Mouse (Mus musculus): ENCODE data around the gene Taf1a. TPM values are rescaled to one million over a fixed set of nuclear protein-coding genes. Genes with fewer than 3 reads are reported as not detected.

The Taf1a gene
- polyA plus RNA-seq, 1 experiment: 3.4 TPM

GRCm38 (mm10) chr1:183366361-183366760 is 22.4 kb upstream of the Taf1a start:
- Histone ChIP-seq H3K4me2 (ENCODE audit: low read depth) (no peak overlapping the region), H3K4me3 (no peak overlapping the region), H3K79me2 (ENCODE audit: control insufficient read depth, insufficient read depth) (peaks cover 21% of the 10 kb centered on the region), H3ac (ENCODE audit: control insufficient read depth, insufficient read length) (no peak overlapping the region), H3K36me3 (ENCODE audit: control insufficient read depth, insufficient read depth) (peaks cover 16% of the 10 kb centered on the region), H3K27me3 (ENCODE audit: control insufficient read depth, insufficient read depth, insufficient read length) (no peaks in the 10 kb centered on the region)
- no peak for TF ChIP-seq REST (IDR thresholded peaks at IDR 0.05; ENCODE audit: insufficient read depth, insufficient read length)
- TF ChIP-seq USF1 (IDR thresholded peaks at IDR 0.05; ENCODE audit: low read depth): no peak
- TF ChIP-seq SRF (IDR thresholded peaks at IDR 0.05; ENCODE audit: control insufficient read depth, insufficient read length, low read depth): no peak
- TF ChIP-seq TCF12 (IDR thresholded peaks at IDR 0.05; ENCODE audit: insufficient read depth, poor library complexity, severe bottlenecking): no peak
- no peak for TF ChIP-seq POLR2A (IDR thresholded peaks at IDR 0.05; ENCODE audit: insufficient read length, low read depth)
- TF ChIP-seq E2F4 (IDR thresholded peaks at IDR 0.05; ENCODE audit: insufficient read depth): no peak
- TF ChIP-seq MAX (IDR thresholded peaks at IDR 0.05; ENCODE audit: low read depth): no peak
- no peak for TF ChIP-seq MYOG (IDR thresholded peaks at IDR 0.05; ENCODE audit: control insufficient read depth in 1 of 3, insufficient read depth in 1 of 3, insufficient read length in 2 of 3, low read depth in 2 of 3)
- TF ChIP-seq MYOD1 (IDR thresholded peaks at IDR 0.05; ENCODE audit: control insufficient read depth in 1 of 3, insufficient read length in 2 of 3, low read depth in 2 of 3): no peak
- TF ChIP-seq POLR2AphosphoS2 (IDR thresholded peaks at IDR 0.05; ENCODE audit: insufficient read length, low read depth): no peak

GRCm38 (mm10) chr1:183368601-183369400 is 20.0 kb upstream of the Taf1a start:
- Histone ChIP-seq H3K36me3 (ENCODE audit: control insufficient read depth, insufficient read depth) (peaks cover 5% of the 10 kb centered on the region), H3K4me2 (ENCODE audit: low read depth) (peak overlapping the region; percentile 73), H3ac (ENCODE audit: control insufficient read depth, insufficient read length) (peak overlapping the region; percentile 40), H3K27me3 (ENCODE audit: control insufficient read depth, insufficient read depth, insufficient read length) (no peaks in the 10 kb centered on the region), H3K79me2 (ENCODE audit: control insufficient read depth, insufficient read depth) (peaks cover 21% of the 10 kb centered on the region), H3K4me3 (peak overlapping the region; percentile 69)
- TF ChIP-seq CEBPB (IDR thresholded peaks at IDR 0.05; ENCODE audit: insufficient read depth, poor library complexity, severe bottlenecking): no peak

GRCm38 (mm10) chr1:183369427-183370014 is 19.3 kb upstream of the Taf1a start, which contains the start of gene Mia3:
Mia3 (minus strand) TSS chr1:183369553.
- TF ChIP-seq REST (IDR thresholded peaks at IDR 0.05; ENCODE audit: insufficient read depth, insufficient read length): no peak
- no peak for TF ChIP-seq USF1 (IDR thresholded peaks at IDR 0.05; ENCODE audit: low read depth)
- TF ChIP-seq MAX (IDR thresholded peaks at IDR 0.05; ENCODE audit: low read depth): no peak
- no peak for TF ChIP-seq CEBPB (IDR thresholded peaks at IDR 0.05; ENCODE audit: insufficient read depth, poor library complexity, severe bottlenecking)
- TF ChIP-seq POLR2A (IDR thresholded peaks at IDR 0.05; ENCODE audit: insufficient read length, low read depth): peak; percentile 91
- TF ChIP-seq MYOG (IDR thresholded peaks at IDR 0.05; ENCODE audit: control insufficient read depth in 1 of 3, insufficient read depth in 1 of 3, insufficient read length in 2 of 3, low read depth in 2 of 3): peak in 1 of 3 experiments; percentile 13
- TF ChIP-seq MYOD1 (IDR thresholded peaks at IDR 0.05; ENCODE audit: control insufficient read depth in 1 of 3, insufficient read length in 2 of 3, low read depth in 2 of 3): peak in 1 of 3 experiments; percentile 17
- peak; percentile 43 for TF ChIP-seq SRF (IDR thresholded peaks at IDR 0.05; ENCODE audit: control insufficient read depth, insufficient read length, low read depth)
- no peak for TF ChIP-seq TCF12 (IDR thresholded peaks at IDR 0.05; ENCODE audit: insufficient read depth, poor library complexity, severe bottlenecking)
- TF ChIP-seq POLR2AphosphoS2 (IDR thresholded peaks at IDR 0.05; ENCODE audit: insufficient read length, low read depth): peak; percentile 80
- Histone ChIP-seq H3K36me3 (ENCODE audit: control insufficient read depth, insufficient read depth) (peaks cover 1% of the 10 kb centered on the region), H3K27me3 (ENCODE audit: control insufficient read depth, insufficient read depth, insufficient read length) (no peaks in the 10 kb centered on the region), H3ac (ENCODE audit: control insufficient read depth, insufficient read length) (peak within 1 kb of the TSS; percentile 40), H3K4me3 (peak within 1 kb of the TSS; percentile 69), H3K4me2 (ENCODE audit: low read depth) (peak within 1 kb of the TSS; percentile 91), H3K79me2 (ENCODE audit: control insufficient read depth, insufficient read depth) (peaks cover 21% of the 10 kb centered on the region)

- TF ChIP-seq E2F4 (IDR thresholded peaks at IDR 0.05; ENCODE audit: insufficient read depth) (no peak), CEBPB (IDR thresholded peaks at IDR 0.05; ENCODE audit: insufficient read depth, poor library complexity, severe bottlenecking) (no peak), POLR2A (IDR thresholded peaks at IDR 0.05; ENCODE audit: insufficient read length, low read depth) (no peak), MAX (IDR thresholded peaks at IDR 0.05; ENCODE audit: low read depth) (no peak), MYOG (IDR thresholded peaks at IDR 0.05; ENCODE audit: control insufficient read depth in 1 of 3, insufficient read depth in 1 of 3, insufficient read length in 2 of 3, low read depth in 2 of 3) (no peak), SRF (IDR thresholded peaks at IDR 0.05; ENCODE audit: control insufficient read depth, insufficient read length, low read depth) (no peak), TCF3 (IDR thresholded peaks at IDR 0.05; ENCODE audit: insufficient read length, low read depth) (no peak), POLR2AphosphoS2 (IDR thresholded peaks at IDR 0.05; ENCODE audit: insufficient read length, low read depth) (no peak), USF1 (IDR thresholded peaks at IDR 0.05; ENCODE audit: low read depth) (no peak), TCF12 (IDR thresholded peaks at IDR 0.05; ENCODE audit: insufficient read depth, poor library complexity, severe bottlenecking) (no peak), MYOD1 (IDR thresholded peaks at IDR 0.05; ENCODE audit: control insufficient read depth in 1 of 3, insufficient read length in 2 of 3, low read depth in 2 of 3) (no peak), REST (IDR thresholded peaks at IDR 0.05; ENCODE audit: insufficient read depth, insufficient read length) (no peak)
- H3ac ChIP-seq (ENCODE audit: control insufficient read depth, insufficient read length): no peak overlapping the region
- no peaks in the 10 kb centered on the region for H3K27me3 ChIP-seq (ENCODE audit: control insufficient read depth, insufficient read depth, insufficient read length)
- H3K4me3 ChIP-seq: no peak overlapping the region
- no peak overlapping the region for H3K4me2 ChIP-seq (ENCODE audit: low read depth)
- H3K79me2 ChIP-seq (ENCODE audit: control insufficient read depth, insufficient read depth): no peaks in the 10 kb centered on the region
- H3K36me3 ChIP-seq (ENCODE audit: control insufficient read depth, insufficient read depth): no peaks in the 10 kb centered on the region
Observed at GRCm38 (mm10) chr1:183374728-183375127, 14.1 kb upstream of the Taf1a start.
